Mouse (Mus musculus) c-Kit-positive CD71-positive TER-119-positive erythroid progenitor cells, embryonic 14.5 days (primary cell): Measurements from ENCODE around the gene Dcakd.

ENCODE experiments used
- DNase-seq: peaks from one replicate; pipeline ENCODE4 v3.0.0-alpha.2; 2013; ENCODE audit warnings: low spot score

The Dcakd gene

DNA sequence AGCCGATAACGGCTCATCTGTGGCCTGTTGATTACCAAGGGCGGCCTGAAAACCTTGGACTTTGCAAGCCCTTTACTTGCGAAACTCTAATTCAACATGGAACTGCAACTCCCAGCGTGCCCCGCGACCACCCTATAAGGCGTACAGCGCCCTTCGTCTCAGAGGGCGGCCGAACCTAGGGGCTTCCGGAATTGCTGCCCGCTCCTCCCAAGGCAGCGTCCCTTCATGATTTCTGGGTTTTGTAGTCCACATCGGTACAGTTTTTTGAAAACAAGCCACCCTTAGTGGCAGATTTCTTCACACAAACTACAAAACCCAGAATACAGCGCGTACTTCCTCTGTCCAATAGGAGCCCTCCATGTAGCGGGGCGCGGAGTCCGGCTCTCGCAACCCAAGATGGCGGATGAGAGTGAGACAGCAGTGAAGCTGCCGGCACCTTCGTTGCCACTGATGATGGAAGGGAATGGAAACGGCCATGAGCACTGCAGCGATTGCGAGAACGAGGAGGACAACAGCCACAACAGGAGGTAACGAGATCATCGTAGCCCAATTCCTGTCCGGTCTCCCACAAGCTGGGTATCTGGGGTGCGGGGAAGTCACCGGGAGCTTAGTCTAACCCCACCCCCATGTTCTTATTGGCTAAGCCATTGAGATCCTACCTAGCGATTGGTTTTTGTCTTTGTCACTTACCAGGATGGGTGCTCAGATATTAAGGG is at the start of gene Dcakd, which contains the start of gene Nmt1:
TSS of gene Dcakd (minus strand) at position 158 of the 716 bp plus-strand sequence.
TSS of gene Nmt1 (plus strand) at position 15 of the 716 bp plus-strand sequence.
- peak; percentile 95 for DNase-seq

DNA sequence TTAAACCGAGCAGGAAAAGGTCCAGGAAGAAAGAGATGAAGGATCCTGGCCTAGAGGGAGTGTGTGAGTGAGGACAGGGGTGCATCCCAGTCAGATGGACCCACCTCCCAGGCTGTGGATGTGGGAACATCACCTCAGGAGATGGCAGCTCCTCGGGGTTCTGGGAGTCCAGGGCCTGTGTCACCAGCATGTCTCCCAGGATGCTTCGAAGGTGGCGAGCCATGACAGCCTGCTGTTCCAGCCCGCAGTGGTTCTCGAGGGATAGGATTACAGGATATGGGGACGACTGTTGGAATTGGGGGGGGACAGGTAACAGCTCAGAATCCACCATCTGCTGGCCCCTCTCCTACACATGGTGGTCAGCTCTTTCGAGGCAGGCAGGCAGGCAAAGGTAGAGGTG is 48.4 kb upstream of the Dcakd start:
- no peak for DNase-seq

- DNase-seq, result no peak
These were observed 47.9 kb upstream of the Dcakd start for GRCm38 (mm10) chr11:103076010-103076409.

GRCm38 (mm10) chr11:103074796-103075323 is 46.7 kb upstream of the Dcakd start:
- DNase-seq, result no peak

DNA sequence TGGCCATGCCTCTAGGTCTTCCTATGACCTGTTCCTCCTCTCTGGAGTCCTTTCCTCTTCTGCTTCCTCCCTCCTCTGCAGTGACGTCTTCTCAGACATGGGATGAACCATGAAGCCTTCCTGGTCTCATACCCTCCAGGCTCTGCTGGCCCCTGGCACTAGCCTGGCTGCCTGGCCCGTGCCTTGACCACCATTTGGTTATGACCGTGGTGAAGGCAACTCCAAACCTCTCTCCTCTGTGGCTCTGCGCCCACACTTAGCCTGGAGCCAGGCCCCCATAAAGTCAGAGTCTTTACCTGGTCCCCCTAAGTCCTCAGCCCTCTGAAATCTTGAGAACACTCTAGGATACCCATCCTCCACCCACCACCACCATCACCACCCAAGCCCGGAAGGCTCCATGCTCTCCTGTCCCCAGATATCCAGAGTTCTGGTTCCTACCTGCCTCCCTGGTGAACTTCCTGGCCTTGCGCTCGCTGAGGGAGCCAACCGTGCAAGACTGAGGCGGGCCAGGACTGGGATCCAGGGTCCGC is 46.1 kb upstream of the Dcakd start:
- DNase-seq, result no peak

DNA sequence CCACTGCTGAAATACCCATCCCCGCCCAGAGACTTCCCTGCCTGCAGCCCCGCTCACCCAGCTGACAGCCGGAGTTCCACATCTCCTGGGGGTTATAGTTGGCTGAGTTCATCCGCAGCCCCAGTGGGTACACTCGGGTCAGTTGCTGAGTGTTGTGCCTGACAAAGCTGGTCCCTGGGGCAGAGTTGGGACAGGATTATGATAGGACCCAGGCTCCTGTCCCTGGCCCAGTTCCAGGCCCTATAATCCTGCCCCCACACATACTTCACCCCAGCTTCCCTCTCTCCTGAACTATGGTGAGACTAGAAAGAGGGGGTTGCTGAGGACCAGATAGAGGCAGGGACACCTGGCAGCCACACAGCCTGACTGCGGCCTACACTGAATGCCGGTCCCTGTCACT is 45.5 kb upstream of the Dcakd start:
- no peak for DNase-seq

GRCm38 (mm10) chr11:103070322-103070880 is 42.3 kb upstream of the Dcakd start:
- no peak for DNase-seq

GRCm38 (mm10) chr11:103069731-103070130 is 41.6 kb upstream of the Dcakd start:
- no peak for DNase-seq

DNA sequence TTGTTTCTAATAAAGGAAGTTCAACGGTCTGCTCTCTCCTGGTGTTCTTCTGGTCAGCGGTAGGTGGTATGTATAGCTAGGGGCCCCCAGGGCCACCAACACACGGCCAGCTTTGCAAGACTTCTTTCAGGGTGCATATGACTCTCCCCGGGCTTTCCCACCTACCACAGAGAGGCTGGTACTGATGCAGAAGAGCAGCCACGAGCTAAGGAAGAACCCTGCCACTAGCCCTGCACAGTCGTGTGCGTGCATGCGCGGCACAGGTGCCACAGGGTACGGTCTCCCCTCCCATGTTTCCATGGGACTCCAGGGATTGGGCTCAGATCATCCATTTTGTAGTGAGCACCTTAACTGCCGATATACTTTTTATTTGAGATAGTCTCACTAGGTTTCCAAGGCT is 40.8 kb upstream of the Dcakd start:
- no peak for DNase-seq

GRCm38 (mm10) chr11:103068272-103068671 is 40.1 kb upstream of the Dcakd start:
- no peak for DNase-seq

GRCm38 (mm10) chr11:103067457-103068001 is 39.4 kb upstream of the Dcakd start:
- no peak for DNase-seq

- DNase-seq, result no peak
These were observed 38.9 kb upstream of the Dcakd start for GRCm38 (mm10) chr11:103067051-103067361.

DNA sequence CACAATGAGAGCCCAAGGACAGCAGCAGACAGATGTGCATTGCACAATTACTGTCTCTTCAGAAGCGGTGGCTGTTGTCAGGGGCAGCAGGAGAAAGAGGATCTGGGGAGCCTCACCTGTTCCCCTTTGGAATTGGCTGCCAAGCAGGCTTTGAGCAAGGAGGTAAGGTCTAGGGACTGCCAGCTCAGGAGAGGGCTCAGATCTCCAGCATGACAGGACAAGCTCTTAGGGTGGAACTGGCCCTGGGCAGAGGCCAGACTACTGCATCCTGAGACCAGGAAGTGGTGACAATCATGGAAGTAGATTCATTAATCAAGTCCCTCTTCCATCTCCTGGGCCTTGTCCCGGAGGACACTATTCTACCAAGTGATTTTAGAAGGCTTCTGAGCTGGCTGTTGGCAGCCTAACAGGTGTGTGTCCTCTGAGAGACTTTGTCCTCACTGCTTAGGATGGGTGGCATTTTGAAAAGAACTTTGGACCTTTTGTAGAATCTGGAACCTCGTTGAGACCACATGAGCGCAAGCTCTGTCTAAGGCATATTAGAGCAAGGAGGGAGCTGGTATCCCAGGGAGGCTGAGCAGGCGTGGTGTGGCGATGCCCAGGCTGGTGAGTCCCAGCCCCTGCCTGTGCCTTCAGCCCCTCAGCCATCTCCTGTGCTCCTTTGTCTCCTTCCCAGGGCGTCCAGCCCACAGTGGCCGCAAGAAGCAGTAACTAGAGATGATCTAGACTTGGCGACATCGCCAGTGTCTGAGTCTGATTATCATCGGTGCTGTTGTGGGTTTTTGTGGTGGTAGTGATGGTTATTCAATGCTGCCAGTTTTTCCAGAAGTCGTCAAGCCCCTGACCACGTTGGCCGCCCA is 38.3 kb upstream of the Dcakd start:
- no peak for DNase-seq

DNA sequence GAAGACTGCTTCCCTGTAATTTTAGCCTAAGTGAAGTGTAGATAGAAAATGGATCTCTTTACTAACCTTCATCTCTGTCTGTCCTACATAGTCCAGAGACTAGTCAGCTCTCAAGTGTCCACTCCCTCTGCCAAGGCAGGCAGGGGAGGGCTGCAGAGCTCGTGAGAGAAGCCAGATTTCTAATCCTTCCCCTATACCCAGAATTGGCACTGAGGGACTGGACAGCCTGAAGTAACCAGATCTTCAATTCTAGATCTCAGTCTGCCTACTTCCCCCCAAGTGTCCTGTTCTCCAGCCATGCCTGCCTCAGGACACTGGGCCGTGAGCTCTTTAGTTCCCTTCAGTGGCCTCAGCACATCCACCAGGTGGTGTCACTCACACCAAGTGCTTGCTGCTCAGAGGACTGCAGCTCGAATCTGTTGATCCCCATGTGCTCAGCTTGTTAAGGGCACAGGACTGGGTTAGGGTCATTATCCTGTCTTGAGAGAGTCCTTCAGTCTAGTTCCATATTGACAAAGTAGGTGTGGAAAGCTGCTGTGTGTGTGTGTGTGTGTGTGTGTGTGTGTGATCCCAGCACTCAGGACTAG is 30.5 kb upstream of the Dcakd start:
- DNase-seq, result no peak

- DNase-seq, result no peak
These were observed 28.5 kb upstream of the Dcakd start for GRCm38 (mm10) chr11:103056636-103057035.

DNA sequence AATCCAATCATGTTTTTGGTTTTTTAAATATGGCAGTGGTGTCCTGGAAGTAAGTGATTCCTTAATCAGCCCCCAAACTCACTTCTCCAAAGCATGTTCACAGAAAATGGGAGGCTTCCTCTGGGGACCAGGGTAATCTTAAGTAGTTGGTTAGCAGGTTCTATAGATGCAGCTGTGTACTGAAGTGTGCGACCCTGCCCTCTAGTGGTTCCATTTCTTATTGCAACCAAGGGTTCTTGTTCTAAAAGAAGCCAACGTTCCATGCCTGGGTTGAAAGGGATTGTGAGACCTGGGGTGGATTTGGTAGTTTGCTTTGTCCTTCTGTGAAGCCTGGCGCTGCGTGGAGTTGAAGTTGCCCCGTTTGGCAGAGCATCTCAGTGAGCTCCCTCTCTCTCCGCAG is 26.7 kb upstream of the Dcakd start:
- peak; percentile 77 for DNase-seq

DNA sequence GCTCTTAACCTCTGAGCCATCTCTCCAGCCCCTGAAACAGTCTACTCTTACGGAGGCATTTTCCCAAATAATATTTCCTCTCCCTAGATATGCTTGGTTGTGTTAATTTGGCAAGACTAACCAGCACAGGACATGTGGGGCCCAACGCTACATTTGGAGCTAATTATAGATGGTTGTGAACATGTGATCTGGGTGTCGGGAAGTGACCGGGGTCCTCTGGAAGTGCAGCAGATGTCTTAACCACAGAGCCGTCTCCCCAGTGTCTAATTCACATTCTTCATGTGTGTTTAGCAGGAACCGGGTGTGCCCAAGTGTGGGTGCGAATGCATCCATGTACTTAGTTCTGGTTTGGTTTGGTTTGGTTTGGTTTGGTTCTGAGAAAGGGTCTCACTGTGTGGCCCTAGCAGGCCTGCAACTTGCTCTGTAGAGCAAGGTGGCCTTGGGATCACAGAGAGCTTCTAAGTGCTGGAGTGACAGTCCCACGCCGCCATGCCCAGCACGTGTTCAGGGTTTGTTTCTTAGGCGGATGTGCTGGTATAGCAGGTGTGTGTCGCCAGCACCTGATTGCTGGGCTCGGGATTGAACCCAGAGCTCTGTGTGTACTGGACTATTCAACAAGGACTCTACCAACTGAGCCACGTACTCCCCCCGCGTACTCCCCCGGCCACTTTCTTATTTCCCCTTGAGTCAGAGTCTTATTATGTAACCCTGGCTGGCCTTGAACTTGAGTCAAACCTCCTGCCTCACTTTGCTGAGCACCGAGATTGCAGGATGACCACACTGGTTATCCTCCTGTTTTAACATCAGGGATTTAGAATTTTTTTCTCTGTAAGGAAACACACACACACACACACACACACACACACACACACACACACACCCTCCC is 25.3 kb upstream of the Dcakd start:
- no peak for DNase-seq

DNA sequence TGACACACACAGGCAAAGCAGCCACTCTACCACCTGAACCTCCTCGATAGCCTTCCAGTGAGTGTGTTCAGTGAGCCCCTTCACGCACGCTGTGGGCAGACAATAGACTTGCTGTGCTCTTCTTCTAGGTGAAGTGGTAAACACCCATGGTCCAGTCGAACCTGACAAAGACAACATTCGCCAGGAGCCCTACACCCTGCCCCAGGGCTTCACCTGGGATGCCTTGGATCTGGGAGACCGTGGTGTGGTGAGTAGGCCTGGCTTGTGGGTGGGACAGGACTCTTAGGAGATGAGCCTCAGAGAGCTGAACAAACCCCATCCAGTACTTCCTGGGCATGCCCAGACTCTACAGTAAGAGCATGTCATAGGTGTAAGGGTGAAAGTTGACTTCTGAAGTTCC is 23.9 kb upstream of the Dcakd start:
- no peak for DNase-seq

- no peak for DNase-seq
These were observed 23.1 kb upstream of the Dcakd start for GRCm38 (mm10) chr11:103051249-103051691.

- no peak for DNase-seq
These were observed 22.0 kb upstream of the Dcakd start for GRCm38 (mm10) chr11:103050153-103050552.

DNA sequence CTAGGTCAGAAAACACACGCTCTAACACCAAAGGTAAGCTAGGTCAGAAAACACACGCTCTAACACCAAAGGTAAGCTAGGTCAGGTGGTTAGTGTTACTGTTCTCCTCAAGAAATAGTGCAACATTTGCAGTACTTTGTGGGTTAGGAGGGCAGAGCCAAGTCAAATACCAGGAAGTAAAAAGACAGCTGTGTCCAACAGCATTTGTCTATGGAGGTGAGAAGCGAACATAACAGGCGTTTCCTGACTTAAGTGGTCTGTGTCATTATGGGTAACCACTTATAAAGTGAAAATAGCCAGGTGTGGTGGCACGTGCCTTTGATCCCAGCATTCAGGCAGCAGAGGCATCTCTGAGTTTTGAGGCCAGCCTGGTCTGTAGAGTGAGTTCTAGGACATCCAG is 21.5 kb upstream of the Dcakd start:
- no peak for DNase-seq
